Mouse (Mus musculus) layer of hippocampus, postnatal 10 days (tissue): ENCODE measurements at regions not wholly inside any gene's neighbourhood (a gene's known extent, or its start where the extent isn't known, plus 50 kb on each side); places are given as distances from the start of the nearest gene placed in this dataset.
"Not testable (repeated sequence)": the region's sequence is repeated elsewhere in the genome, so short reads cannot be mapped to it uniquely, and the experiment has no call there.

Source experiments
- DNase-seq, 2 experiments: peaks; one replicate each; pipeline ENCODE4 v3.0.0; 2021; ENCODE audit warnings: low spot score in 2 of 2

DNA sequence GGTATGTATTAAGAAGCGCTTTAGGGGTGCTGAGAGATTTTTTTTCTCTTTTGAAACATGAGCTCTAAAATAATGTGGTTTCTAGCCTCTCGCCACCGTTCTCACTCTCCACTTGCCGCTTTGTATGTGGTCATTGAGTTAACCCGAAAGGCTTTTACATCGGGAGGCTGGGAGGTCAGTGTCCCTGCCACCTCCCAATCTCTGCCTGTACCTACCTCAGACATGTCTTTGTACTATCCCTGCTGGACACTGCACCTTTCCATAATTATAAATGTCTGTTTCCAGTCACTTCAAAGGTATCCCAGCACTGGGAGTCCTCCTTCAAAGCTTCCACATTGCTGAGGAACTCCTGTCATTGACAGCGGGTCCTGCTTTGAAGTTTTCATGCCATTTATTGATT is 347.6 kb upstream of the Tbc1d2b start:
- no peak for DNase-seq

DNA sequence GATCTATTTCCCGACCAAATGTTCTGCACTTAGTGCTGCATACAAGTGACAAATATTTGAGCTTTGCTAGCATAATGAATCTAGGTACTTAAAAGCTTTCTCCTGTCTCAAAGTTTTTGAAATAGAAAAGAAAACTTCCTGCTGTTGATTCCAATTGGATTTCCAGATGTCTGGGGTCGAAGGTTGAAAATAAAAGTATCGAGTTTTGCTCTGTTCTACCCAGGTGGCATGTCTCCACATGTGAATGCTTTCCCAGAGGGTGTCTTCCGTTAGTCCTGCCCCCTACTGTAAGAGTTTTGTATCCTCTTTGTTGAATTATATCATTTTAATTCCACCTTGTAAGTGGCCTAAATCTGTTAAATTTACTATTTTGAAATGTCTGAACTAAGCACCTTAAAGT is 327.3 kb upstream of the Tbc1d2b start:
- no peak for DNase-seq

DNA sequence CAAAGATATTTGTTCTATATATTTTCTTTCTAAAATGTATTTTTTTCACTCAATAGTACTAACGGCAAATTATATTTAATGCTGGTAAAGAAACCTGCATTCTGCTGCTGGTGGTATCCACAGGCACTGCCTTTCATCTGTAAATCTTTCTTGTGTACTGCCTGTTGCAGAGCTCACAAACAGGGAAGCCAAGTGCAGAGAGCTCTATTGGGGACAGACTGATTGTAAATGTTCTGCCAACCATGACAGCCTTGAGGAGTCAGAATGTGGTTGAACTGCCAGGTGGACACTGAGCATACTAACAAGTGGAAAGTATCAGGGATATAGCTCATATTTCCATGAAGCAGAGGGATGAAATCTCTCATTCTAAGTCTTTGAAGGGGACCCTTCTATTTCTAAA is 286.1 kb upstream of the Tbc1d2b start:
- no peak for DNase-seq

DNA sequence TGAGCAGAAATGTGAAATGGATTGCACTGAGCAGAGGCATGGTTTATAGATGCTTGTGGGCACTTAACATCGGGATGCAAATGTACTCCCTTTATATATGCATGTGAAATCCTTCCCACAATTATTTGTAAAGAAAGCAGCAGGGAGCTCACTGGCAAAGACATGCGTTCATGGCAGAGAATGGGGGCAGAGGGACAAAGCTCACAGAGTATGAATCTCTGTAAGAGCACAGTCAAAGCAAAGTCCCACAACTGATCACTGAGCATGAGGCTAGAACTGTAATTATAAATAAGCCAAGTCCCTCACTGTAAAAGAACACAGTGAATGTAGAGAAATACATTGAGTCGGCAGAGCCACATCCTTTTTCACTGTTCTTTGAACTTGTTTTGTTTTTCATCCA is 285.6 kb upstream of the Tbc1d2b start:
- DNase-seq, result no peak

DNA sequence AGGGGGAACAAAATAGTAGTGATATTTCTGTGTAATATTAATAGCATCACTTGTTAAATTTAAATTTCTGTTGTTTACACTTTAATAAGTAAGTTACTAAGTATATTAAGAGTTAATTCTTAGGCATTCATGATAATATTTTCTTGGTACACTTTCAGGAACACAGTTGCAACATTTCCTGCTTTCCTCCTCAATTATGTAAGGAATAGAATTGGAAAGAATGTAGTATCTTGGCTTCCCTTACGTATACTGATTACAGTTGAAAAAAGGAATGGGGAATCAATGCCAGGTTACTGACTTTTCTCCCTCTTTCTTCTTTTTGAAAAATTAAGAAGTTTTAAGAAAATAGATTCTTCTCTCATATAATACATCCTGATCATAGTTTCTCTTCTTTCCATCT is 277.3 kb upstream of the Tbc1d2b start:
- no peak for DNase-seq

DNA sequence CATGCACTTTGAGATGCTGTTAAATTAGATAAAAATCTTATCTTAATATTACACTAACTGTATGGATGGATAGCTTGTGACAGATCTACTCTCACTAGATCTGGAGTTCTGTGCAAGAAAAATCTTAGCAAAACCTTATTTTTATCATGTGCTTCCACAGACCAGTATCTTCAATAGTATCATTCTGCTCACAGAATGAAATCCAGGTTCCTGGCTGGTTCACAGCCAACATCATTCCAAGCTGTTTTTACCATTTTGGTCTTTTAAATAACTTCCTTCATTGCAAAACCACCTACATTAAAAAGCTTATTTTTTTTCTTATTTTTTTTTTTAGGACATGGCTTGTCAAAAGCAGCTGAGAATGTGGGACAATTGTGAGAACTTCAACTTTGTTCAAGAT is 276.1 kb upstream of the Tbc1d2b start:
- DNase-seq, result no peak

DNA sequence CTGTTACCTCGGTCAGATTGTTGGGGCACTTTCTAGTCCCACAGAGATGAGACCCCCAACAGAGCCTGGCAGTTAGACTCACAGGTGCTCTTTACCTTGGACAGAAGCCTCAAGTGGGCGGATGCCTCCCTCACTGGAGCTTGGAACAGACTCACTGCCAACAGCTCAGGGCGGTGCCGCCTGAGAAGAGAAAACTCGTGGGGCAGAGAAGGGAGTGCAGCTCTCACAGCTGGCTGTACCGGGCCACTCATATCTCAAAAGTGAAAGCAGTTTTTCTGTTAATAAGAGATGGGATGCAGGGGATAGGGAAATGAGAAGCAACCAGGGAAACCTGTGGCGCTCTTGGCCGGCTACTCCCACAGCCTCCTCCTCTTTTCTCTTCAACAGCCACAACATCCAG is 267.1 kb upstream of the Tbc1d2b start:
- DNase-seq, result not testable (repeated sequence)

DNA sequence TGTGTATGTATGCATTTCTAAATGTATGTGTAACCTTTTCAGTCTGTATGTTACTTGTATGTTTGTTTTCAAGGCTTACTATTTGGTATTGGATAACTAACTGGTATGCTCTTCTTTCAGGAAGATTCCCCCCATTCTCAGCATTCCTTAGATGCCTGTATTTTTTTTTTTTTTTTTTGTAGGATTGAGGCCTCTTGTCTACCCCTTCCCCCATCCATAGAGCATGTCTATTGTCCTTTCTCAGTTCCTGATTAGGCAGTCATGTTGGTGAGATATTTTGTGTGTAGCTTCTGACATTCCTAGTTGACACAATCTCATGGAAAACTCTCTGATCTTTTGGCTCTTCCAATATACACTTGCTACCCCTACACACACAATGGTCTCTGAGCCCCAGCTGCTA is 262.8 kb upstream of the Tbc1d2b start:
- no peak for DNase-seq

DNA sequence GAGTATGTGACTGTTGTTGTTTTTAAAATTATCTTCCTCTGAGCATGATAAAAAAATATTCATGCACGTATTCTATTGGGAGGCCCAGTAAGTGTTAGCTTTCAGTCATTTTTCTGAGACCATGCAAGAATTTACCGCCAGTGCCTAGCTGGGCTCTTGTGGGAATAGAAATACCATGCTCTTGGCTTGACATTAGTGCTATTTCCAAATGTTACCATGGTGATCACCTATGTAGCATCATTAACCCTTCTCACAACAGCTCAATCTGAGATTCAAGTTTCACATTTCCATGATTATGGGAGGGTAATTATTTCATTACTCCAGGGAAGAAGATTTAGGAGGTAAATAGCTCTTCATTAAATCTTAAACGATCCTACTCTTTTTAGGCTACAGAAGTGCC is 250.6 kb upstream of the Tbc1d2b start:
- no peak for DNase-seq

DNA sequence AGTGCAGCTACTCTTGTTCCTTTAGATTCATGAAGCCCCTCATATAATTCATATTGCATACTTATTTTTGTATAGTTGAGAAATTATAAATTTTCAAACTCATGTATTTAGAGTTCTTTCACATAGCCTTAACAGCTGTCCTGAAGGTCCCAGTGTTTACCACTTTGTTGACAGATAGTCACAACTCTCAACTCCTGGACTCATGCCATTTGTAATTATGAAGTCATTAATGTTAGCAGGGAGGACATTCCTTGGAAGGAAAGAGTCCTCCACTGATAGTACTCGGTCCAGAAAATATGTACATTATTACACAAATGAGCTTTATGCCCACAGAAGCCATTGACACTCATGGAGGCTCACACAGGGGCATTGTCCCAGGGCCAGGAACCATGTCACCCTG is 224.3 kb upstream of the Tbc1d2b start:
- no peak for DNase-seq

DNA sequence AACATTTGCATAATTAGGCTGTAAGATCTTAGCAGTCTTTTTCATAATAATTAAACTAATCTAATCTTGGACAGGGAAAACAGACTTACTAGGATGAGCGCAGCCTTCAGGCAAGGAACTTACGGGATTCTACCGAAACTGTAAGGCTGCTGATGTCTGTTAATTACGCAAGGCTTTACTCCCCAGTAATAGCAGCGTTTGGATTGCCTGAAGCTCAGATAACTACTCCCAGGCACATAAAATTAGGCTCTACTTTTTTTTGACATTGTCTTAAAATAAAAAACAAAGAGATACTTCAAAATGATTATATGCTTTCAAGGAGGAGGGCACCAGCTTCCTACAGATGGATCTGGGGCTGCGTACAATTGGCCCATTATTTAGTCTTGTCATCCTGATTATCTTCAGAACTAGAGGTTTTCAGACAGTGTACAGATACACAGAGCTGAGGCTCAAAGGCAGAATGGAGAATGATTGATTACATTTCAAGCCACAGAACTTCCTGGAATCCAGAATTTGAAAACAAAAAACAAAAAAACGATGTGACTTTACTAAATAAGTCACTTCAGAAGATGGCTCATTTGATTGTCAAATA is 220.1 kb upstream of the Tbc1d2b start:
- no peak for DNase-seq

DNA sequence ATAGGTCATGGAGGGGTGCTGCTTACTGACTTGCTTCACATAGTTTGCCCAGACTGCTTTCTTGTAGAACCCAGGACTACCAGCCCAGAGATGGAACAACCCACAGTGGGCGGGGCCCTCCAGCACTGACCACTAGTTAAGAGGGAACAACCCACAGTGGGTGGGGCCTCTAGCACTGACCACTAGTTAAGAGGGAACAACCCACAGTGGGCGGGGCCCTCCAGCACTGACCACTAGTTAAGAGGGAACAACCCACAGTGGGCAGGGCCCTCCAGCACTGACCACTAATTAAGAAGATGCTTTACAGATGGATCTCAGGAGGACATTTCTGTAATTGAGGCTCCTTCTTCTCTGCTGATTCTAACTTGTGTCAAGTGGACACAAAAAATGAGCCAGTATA is 180.0 kb upstream of the Tbc1d2b start:
- no peak for DNase-seq

DNA sequence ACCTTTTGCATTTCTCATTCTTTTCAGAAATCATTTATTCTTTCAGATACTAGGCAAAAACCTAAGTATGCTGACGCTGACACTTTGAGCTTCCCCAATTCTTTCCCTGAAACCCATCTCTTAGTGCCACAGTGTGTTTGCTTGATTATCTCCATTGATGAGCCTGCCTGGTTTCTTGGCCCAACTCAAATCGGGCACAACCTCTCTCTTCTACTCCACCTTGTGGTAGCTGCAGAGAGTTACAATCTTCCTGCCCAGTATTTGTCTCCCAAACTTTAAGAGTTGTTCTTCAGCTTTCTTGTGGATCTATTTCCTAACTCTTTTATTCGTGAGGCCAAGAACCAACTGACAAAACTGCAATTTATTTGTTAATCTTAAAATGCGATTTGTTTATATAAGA is 176.4 kb upstream of the Tbc1d2b start:
- peak; percentile 16 to 26 for DNase-seq

DNA sequence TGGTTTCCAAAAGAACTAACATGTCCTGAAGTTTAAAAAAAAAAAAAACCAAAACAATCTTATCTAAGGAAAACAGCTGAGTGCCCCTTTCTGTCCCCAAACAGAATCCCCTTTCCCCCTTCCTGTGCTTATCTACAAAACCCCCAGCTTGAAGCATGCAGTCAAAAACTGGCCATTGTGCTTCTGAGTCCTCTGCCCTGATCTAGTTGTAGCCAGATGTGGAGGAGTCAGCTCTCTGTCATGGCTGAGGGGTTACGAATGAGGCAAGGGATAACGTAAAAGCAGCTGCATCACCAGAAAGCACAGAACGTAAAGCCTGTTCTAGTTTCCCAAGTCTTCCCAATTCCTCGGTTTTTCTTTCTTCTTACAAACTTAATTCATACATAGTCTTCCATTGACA is 164.3 kb upstream of the Tbc1d2b start:
- DNase-seq, result no peak

DNA sequence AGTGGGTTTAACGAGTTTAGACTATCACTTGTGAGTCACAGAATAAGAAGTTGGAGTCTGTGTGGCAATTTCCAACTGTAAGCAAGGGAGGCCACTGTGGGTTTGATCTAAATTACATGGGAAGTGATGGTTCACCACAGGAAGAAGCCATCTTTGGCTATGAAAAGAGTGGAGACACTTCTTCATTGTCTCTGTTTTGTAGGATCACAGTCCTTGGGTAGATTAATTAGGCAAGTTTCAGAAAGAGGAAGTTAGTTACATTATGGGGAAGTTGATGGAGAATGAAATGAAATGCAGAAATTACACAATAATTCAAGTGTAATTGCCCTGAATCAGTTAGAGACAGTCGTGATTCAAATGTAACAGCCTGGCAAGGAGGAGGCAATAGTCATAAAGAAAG is 160.3 kb upstream of the Tbc1d2b start:
- no peak for DNase-seq

DNA sequence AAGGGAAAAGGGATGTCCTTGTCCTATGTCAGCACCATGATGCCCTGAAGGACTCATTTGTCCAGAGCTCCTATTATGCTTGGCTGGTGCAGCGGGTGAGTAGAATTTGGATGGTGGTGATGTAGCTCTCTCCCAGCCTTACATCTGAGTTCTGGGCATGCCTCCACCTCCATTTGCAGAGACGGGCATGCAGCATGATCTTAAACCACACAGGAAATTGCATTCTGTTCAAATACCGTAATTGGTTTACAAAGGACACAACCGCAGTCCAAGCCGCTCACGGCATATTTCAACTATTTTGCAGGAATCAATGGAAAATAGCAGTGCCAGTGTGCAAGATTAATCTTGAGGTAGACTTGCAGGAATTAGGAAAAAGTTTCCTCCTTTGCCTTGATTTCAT is 151.1 kb upstream of the Tbc1d2b start:
- no peak for DNase-seq

DNA sequence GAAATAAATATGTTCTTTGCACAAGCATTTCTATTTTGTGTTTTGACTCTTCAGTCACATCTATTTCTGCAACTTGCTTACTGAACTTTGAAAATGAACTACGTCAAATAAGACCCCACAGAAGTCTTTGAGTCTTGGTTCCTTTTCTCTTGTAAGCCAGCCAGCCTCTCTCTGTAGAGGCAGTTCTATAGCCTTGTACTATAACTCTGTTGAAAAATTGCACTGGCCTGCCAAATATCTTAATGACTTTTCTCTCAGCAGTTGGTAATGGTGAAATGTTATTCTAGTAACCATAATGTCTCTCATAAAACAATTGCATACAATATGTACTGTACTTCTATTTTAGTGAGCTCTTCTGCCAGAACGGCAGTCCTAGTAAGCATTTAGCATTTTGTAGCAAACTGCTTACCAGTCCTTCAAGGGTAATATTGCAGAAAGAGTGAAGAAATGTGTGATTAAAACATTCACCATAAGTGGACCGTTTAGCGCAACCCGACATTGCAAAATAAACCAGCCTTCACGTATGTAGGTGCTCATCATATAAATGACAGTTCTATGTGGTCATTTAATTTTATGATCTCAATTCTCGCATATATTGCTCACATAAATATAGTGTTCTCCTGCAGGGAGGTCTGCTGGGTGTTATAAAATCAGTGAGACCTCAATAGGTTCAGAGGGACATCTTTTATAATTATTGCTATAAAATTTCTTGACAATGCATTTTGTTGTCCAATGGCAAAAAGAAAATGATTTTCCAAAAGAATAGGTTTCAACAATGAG is 149.3 kb upstream of the Tbc1d2b start:
- DNase-seq, result no peak

DNA sequence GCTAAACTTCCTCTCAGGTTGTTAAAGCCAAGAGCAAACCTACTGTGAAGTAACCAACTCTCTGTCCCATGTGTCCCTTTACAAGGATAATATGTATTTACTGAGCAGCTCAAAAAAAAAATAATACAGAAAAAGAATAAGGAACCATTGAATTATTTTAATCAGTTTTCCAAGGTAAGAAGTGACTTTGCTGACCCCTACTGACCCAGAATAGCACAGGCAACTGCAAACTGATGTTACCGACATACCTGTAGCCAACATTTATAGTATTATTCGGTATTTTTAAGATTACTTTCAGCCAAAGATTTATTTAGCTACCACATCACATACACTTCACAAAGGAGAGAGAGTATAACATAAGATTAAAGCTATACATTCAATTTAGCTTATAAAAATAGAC is 138.2 kb upstream of the Tbc1d2b start:
- DNase-seq, result no peak

DNA sequence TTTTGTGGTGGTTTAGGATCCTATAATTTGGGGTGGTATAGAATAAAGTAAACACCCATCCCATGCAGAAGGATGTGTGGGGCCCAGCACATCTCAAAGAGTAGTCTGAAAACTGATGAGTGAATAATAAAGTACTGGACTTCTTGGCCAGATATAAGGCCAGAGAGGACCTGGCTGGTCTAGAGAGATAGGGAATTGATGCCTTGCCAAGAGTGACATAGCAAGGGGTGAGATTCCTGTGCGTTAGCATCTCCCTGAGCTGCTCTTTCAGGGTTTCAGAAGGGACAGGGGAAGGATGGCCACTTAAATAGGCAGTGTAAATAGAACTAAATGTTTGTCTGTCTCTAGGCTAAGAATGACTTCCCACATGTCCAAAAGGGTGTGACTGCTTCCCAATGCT is 137.0 kb upstream of the Tbc1d2b start:
- no peak for DNase-seq

DNA sequence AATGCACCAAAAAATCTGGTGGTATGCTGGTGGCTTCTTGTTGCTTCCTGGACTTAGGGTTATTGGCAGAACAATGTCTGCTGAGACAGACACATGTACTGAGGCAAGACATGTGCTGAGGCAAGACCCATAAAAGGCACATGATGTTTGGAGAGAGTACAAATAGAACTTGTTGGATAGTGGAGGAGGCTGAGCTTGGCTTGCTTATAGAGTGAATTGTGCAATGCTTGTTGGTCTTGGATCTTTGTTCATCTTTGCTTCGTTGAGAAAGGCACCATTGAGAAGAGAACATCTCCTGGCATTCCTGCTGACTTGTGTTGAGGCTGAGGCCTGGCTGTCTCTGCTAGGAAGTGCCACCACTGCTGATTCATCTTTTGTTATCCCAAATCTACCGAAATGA is 117.8 kb upstream of the Tbc1d2b start:
- DNase-seq, result no peak

DNA sequence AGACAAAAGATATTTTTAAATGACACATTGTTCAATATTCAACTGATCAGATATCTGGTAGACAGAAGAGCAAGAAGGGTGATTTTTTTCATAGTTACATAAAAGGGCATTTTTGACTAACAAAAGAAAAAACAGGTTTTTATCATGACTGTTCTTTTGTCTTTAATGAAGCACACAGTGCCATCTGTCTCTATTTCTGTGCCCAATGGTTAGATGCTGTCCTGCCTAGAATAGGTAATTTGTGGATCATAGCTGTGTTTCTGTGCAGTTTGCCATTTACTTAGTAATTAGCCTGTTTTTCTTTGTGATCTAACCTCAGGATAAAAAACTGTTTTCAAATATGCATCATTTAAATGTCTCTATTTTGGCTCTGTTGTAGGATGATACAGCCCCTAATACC is 114.4 kb upstream of the Tbc1d2b start:
- no peak for DNase-seq

DNA sequence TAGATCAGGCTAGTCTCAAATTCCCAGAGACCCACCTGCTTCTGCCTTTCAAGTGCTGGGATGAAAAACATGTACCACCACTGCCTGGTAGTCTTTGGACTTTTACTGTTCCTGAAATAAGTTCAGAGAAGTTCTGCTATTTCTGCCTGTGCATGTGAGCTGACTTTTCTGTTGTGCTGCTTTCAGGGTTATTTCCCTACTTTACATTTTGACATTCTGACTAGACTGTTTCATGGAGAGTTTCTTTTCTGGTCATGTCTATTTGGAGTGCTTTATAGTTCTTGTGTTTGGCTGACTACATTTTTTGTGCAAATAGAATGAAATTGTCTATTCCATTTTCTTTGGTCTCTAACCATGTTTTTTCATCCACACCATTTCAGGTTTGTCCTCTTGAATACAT is 109.5 kb upstream of the Tbc1d2b start:
- DNase-seq, result no peak

DNA sequence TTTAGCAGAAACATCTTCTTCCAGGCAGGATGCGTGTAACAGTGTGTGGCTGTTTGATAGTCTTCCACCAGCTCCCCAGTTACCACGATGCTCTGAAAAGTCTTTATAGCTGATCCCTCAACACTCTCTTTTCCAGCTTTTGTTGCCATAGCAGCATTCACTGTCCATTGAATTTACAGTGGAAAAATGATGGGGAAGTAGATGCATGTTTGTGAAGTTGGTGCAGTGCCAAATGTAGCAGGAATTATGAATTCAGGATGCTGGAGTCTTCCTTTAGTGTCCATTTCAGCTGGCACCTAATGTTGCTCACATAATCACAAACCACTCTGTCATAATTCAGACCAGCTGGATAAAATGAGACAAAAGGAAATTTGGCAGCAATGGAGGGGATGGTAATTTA is 99.0 kb upstream of the Tbc1d2b start:
- DNase-seq, result peak in 1 of 2 experiments; percentile 18
